Mouse (Mus musculus) inflammation-experienced regulatory T-cells, adult 6 months (primary cell): ENCODE measurements around the gene Stab2. TPM values are rescaled to one million over a fixed set of nuclear protein-coding genes. Genes with fewer than 3 reads are reported as not detected.
A peak's percentile ranks its signal among the peaks of the same experiment; 100 is the strongest.

ENCODE experiments used
- ATAC-seq: one replicate; pipeline ENCODE4 v1.8.0; 2017
- polyA plus RNA-seq, 3 experiments: library from polyadenylated mRNA; unstranded; fragments of 100-300 nt; shearing (Covaris generic); gene quantifications; one replicate each; pipeline ENCODE4 v1.2.1; 2017

Stab2 gene
- polyA plus RNA-seq, result under 1 TPM in 1 of 3 experiments, not detected in 2; 0.13 TPM

DNA sequence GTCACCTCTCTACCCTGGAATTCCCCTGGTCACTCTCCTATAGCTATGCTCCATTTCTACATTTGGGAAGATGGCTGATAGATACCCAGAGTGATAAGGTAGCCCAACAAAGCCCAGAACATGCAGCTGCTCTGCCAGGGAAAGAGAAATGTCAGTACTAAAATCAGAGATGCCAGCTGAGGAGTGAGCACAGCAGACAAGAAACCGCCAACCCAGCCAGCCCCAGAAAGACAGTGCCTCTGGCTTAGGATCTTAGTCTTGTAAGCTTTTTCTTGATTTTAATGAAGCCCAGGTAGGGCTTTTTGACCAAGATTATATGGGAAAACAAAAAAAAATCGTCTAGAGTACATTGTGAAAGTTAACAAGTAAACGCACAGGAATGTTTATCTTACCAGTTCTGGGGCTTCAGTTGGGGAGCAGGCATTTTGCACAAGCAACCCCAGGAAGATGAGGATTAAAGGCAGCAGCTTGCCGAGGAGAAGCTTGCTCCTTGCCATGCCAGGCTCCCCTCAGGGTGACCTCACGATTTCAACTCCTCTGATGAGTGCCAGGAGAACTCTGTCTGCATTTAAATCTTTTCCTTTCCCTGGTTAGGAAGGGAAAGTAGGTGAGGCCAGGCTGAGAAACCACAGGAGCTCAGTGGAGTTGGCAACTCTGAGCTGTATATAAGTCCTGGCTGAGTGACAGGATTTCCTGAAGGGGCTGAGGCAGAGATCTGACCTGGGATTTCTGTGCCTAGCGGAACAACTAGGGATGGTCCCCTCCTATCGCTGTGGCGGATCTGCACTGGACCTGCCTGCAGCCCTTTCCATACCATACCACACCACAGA, at the start of gene Stab2:
Stab2 (minus strand) TSS at position 641 of the 830 bp plus-strand sequence.
- no peak for ATAC-seq

DNA sequence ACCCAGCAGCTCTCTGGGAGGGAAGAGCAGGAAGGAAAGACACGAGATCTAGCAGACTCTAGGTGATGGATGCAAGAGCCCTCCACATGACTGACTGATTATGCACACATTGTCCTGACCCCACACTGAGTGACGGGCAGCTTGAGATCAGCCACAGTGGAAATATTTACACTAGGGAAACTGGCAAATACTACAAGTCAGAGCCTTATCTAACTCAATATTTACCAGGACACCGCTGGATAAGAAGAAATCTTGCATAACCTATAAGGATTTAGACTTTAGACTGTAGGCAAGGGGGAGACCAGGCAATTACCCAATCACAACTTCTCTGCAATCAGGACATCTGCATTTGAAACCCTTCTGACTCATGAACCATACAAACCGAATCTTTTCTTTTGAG, 43.9 kb upstream of the Stab2 start:
- no peak for ATAC-seq

DNA sequence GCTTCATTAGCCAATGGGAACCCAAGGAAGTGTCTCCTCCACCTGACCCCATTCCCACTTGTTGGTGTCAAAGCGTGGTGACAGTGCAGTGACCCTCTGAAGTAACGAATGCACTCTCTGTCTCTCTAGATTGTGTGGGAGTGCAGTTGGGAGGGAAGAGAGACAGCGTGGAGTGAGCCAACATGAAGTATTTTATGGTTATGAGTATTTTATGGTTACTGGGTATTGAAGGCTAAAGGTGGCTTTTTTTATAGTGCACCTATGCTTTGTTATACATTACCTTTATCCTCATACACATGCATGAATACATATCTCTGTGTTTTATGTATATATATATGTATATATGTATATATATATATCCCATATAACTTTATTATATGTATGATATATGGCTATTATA, 41.4 kb upstream of the Stab2 start:
- no peak for ATAC-seq

DNA sequence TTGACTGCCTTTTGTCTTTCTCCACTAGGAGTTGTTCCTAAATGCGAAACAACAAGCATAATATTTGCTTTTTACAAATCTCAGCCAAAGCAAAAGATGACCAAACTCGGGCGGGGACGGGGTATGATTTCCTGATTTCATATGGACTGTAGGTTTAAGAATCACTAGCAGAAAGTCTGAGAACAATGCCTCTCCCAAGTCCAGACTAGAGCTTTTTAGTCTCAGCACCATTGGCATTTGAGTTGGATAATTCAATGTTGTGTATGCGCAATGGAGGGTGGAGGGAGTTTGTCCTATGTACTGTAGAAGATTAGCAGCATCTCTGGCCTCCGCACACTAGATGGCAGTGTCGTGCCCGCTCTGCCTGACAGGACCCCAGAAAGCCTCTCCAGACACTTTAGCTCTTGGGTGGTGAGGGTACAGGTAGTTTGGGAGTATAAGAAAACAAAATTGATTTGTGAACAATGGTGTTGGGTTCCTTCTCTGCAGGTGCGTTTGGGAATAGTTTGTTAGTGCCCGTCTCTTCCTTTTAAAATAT, 39.2 kb upstream of the Stab2 start:
- ATAC-seq, result no peak

DNA sequence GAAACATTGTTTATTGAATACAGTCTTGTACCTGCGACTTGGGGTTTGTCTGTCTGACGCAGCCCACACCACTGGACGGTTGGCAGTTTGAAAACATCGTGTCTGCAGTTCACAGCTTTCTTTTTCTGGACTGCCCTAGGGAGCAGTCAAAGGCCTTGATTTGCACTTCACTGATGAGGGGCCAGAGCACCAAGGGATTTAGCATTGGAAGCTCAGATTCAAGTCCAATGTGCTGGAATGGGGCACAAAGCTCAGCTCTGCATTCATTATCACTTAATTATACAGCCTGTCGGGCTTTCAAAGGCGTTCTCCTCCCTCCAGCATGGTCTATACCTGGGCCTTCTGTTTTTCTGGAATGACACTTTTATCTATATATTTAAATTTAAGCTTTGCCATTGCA, 38.6 kb upstream of the Stab2 start:
- no peak for ATAC-seq

DNA sequence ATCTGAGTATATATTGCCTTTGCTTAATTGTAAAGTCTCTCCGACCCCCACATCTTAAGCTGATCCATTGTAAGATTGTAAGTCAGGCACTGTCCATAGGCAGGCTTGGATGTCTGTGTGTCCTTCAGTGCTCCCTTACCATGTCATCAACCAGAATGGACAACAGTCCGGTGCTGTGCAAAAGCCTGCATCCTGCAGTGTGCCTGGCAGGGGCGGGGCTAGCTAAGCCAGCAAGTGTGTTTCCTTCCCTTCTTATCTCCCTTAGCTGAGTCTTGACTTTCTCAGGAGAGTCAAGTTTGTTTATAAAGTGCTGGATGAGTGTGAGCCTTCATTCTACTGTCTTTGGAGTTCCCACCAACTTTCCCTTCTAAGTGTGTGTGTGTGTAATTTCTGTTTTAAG, 37.4 kb upstream of the Stab2 start:
- ATAC-seq, result no peak

DNA sequence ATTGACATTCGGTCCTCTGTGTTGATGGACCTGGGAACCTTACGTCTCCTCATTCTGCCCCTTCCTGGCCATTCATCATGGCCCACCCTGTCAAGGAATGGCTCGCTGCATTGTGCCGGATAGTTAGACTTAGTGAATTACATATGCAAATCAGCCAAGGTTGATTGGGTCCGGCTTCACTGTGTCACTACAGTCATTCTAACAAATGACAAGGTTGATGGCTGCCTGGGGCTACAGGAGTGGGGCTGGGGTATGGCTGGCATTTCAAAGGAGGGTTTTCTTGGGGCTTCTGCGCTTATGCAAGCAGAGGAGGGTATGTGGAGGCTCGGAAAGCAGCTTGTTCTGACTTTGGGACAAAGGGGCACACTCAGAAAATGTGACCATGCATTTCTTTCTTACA, 33.4 kb upstream of the Stab2 start:
- no peak for ATAC-seq

DNA sequence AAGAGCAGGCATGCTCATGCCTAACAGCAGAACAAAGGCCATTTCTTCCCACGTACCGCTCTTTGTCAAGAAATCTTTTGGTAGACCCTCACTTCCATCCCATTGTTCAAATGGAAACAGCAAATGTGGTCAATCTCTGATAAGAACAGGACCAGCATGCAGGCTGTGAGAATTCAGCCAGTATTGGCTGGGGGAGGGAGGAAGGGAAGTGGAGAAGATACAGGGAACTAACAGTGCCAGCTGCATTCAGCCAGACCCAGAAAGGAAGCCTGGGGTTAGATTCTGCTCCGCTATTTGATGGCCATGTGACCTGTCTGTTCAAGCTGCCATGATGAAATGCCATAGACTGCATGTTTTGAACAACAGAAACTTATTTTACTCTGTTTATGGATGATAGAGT, 32.0 kb upstream of the Stab2 start:
- no peak for ATAC-seq

DNA sequence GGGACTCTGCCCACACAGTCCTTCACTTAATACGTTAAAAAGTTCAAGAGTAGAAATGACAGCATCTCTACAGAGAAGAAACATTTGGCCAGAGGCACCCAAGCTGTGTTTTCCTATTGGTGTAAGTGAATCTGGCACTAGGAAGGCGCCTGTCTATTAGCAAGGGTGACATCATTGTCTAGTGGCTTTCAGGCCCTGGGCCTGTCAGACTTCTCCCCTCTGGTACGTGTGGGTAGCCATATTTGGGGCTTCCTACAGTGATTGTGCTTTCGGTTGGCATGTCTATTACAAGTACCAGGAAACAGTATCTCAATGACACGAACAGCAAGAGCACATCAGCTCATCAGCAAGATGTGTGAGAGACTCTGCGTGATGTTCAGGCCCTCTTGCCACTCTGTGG, 31.5 kb upstream of the Stab2 start:
- ATAC-seq, result no peak

DNA sequence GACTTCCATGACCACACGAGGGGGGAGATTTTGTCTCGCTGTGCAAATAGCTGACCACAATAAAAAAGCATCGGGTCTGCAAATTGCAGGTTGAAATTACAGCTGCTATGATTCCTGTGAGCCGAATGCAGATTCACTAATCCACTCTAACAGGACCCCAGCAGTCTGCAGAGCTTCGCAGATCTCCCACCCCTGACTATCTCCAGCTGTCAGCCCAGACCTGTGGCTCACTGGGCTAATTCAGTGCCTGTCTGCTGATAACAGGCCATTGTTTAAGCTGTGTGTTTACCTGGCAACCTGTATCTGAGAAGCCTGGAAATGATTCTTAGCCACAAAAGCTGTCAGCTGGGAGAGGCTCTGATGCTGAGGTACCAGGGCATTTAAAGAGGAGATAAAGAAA, 29.2 kb upstream of the Stab2 start:
- no peak for ATAC-seq

DNA sequence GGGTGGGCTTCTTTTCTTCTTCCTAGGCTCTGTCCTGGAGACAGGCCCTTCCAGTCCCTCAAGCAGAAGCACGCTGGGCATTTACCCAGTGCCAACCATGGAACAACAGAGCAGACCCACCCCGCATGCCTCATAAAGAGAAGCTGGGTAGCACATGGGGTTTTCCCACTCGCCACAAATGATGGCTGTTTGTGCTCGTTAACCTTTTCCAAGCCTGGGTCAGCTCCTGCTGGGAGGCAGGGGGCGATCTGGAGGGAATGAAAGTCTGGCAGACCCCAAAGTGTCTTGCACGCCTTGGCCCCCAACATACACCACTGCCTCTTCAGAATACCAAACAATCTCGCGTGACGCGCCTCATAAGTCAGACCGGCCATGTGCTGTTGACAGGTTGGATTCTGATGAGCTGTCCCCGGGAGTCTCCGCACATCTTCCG, 28.5 kb upstream of the Stab2 start:
- no peak for ATAC-seq

DNA sequence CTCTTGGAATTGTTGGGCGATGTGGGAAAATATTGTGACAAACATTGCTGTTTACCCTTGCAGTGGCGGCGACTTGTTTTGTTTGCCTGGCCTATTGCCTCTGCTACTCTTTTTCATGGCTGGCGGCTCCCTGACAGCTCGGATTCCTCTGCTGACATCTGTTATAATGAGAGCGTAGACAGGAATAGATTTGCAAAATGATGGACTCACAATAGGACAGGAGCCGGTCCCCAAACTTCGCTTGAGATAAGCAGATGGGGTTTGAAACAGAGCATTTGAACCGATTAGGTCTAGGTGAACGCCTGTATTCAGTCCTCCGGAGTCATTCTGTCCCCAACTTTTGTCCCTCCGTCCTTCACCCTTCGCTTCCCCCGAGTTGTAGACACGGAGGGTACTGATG, 28.0 kb upstream of the Stab2 start:
- ATAC-seq, result no peak

DNA sequence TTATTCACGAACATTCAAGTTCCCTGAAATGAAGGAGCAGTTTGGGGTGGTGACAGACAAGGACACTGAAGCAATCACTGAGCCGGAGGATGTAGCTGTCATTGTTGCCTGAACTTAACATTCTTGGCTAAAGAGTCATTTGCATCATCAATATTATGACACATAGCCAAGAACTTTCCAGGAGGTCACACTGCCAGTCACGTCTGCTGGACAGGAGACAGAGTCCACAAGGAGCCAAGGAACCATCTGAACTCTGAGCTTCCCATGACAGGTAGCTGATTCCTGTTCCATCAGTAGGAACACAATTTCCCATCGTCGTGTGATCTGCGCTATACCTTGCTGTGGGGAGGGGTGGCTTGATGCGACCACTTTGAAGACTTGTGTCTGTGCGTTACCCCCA, 24.9 kb upstream of the Stab2 start:
- ATAC-seq, result no peak

DNA sequence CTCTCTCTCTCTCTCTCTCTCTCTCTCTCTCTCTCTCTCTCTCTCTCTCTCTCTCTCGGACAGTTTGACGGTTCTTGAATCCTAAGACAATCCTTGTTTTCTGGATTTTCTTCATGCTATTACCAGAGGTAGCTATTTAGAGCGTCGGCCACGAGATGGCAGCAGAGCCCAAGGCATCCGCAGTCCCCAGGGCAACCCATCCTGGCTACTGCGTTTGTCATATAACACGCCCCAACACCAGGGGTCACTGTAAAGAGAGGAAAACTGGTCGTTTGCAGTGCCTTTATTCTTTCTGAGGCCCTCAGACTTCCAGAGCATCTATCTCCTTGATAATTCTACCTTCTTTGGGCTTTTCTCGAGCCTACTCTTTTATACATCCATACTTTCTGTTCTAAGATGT, 17.1 kb upstream of the Stab2 start:
- ATAC-seq, result peak; percentile 85

DNA sequence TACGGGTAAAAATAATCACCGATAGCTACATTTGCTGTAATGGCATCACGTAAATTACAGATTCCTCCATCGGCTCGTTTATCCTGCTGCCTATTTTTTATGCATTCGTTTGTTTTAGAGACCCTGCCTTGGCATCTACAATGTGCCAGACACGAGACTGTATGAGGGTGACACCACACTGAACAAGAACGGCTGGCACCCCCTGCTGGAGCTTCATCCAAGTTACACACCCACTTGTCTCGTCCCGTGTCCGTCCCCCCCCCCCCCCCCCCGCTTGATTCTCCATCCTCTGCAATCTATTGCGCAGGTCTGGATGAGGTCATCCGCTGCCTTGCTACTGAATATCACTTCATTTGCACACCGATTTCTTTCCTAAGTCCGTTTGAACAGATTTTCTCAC, 12.9 kb upstream of the Stab2 start:
- no peak for ATAC-seq

DNA sequence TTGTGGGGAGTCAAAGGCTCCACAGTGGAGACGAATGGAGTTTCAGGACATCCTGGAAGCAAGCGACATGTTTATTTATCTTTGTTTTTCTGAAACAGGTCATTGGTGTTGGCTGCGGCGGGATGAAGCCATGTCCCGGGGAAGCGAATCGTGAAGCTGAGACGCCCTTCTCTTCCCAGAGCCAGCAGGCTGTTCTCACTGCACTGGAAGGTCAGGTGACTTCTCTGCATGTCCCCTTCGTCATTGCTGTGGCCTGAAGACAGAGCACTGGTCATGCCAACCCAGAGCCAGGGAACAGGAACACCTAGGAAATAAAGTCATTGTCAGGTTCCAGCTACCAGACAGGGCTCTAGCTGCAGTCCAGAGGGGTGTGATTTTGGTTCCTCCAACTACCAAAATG, 11.1 kb upstream of the Stab2 start:
- ATAC-seq, result no peak

DNA sequence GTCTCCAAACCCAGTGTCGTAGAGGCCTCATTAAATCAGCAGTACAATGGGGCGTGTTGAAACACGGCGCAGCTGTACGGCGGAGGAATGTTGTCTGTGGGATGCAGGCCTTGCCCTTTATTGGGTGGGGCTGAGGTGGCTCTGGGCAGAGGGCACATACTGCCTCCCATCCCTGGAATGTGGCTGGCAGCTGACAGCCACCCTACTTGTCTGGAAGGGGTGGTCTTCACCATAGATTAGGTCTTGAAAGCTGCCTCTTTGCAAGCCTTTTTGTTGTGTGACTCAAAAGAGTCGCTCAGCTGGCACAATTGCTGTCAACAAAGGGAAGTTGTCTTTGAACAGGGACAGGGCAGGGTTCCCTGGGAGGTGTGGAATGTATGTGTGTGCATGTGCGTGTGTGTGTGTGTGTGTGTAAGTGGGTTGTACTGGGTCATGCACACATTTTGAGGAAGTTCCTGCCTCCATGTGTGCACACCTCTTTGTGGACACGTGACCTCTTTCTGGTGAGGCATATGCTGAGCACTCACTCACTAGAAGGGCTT, 8.4 kb upstream of the Stab2 start:
- ATAC-seq, result no peak

DNA sequence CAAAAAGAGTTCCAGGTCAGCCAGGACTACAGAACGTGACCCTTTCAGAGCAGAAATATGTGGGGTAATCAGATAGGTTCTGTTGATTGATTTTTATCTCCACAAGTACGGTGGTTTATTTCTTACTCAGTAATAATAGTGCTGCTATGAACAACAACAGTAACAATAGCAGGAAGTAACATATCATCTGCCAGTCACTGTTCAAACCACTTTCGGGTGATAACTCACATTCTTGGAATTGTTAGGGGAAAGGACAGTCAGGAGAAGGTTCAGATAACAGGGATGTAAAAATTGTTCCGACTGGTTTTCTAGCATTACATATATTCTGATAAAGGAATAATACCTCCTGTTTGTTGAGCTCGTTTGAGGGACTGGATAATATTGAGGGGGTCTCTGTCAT, 7.6 kb upstream of the Stab2 start:
- ATAC-seq, result no peak

DNA sequence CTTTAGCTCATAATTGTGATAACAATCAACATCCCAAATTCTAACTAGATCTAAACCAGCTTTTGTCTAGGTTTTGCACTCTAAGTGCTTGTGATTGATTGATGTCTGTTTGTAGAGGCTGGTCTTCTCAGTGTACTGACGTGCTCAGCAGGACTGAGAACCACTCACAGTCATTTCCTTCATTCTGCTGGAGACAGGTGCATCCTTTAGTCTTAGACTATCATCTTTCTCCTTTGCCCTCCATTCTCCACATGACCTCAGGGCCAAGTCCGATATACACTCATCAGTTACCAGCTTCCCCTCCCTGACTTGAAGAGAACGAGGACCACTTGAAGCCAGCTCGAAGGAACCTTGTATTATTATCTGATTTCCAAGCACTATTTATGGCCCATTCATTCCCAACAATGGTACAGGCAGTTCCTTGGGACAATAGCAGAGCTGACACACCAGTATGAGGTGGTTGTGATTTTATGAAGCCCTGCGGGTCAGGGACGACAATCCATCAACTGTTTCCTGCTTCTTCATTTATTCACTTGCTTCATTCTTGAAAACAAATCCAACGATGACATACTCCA, 6.7 kb upstream of the Stab2 start:
- no peak for ATAC-seq

DNA sequence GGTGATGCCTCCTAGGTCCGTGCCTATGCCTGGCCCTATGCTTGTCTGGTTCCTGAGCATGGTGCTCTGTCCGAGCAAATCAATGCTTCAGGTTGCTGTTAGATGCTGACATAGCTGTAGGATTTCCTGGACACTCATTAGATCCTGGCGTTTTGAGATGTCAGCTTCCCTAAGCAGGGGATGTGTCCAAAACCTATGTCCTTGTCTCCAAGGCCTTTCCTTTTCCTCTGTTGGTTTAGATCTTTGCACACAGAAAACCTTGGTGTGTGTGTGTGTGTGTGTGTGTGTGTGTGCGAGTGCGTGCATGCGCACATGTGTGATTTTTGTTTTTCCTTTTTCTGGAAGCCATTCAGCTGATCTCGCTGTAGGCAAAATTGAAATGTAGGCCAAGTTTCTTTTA, 4.3 kb upstream of the Stab2 start:
- ATAC-seq, result no peak

DNA sequence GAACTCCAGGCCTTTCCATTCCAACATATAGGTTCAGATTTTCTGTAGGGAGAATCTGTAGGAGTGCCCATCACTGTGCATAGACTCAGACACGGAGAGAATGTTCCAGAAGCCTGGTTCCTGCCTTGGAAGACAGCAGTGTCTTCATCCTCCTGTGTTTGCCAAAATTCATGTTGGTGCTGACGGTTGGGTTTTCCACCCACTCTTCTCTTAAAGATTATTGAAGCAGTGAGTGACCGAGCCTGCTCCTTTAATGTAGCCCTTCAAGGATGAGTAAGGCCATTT, 332 bp upstream of the Stab2 start:
- no peak for ATAC-seq

DNA sequence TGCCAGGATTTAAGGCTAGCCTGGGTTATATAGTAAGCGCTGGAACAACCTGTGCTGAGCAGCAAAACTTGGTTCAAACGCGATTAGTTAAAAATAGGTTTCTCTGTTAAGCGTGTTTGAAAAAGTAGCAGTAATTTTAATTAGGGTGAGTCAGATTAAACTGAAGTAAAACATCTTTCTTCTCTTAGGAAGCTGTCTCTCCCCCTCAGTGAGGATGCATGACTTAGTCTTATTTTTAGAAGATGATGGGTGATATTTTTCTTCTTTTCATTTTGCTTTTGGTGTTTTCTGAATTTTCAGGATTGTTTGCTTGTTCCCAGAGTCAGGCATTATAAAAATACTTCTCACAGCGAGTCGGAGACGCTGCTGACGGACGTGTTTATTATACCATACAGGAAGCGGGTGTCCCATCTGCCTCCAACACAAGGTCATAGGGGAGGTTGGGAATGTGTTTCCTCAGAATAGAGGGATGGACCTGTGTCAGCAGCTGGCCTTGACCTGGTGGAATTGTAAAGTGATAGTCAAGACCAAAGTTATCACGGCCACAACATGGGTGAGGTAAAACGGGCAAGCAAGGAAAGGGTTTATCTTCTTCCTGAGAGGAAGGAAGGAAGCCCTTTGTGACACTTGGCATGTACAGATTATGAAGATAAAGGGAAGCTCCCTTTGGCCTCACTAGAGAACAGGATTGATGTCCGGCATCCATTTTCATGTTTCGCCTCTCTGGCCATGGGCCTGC, 15.4 kb downstream of the Stab2 start:
- no peak for ATAC-seq

DNA sequence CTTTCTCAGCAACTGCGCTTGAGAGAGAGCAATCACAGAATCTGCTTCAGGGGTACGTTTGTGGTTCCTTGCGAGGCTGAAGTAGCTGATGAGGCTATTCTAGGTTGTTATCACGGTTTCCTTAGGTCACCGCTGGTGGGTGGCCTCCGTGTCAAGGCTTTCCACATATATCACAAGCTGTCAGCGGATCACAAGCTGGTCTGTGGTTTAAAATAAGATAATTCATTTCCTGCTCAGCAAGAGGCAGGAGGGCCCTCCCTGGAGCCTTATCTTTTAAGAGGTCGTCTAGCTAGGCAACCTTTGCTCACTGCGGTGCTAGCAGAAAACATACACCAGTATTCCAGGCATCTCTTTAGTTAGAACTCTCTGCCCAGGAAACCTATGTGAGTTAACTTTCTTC, 17.2 kb downstream of the Stab2 start:
- no peak for ATAC-seq

DNA sequence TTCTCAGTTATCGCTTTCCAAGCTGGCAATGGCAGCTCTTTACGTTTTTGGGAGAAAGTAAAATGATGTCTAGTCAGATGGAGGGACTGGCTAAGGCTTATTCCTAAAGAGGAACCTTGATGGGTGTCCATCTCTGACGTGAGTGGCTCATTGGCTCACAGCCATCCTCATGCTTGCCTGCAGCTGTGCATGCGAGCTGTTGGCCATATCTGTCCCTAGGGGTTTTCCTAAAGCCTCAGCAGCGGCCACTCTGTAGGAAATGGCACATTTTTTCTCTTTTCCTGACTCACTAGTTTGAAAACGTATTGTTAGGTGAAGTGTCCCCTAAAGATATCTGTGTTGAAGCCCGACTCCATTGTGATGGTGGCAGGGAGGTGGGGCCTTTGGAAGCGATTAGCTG, 18.0 kb downstream of the Stab2 start:
- no peak for ATAC-seq
